Mouse (Mus musculus) cerebellum, postnatal 25 days (tissue): ENCODE measurements around the gene Tnn.
A peak's percentile ranks its signal among the peaks of the same experiment; 100 is the strongest.

Source experiments
- DNase-seq, 2 experiments: peaks; one replicate each; pipeline ENCODE4 v3.0.0; 2021; ENCODE audit warnings: mixed read lengths in 2 of 2

Gene Tnn

GRCm38 (mm10) chr1:160080800-160081436 lies 72.5 kb downstream of the Tnn start:
- peak; percentile 81 to 89 for DNase-seq

- no peak for DNase-seq
Observed at GRCm38 (mm10) chr1:160078882-160079661, 74.3 kb downstream of the Tnn start.

GRCm38 (mm10) chr1:160064547-160065144 lies 88.7 kb downstream of the Tnn start:
- no peak for DNase-seq

GRCm38 (mm10) chr1:160061725-160062366 lies 91.5 kb downstream of the Tnn start:
- peak in 1 of 2 experiments; percentile 42 for DNase-seq

GRCm38 (mm10) chr1:160061321-160061720 lies 92.1 kb downstream of the Tnn start:
- DNase-seq: no peak

GRCm38 (mm10) chr1:160060542-160060941 lies 92.8 kb downstream of the Tnn start:
- DNase-seq: no peak

- no peak for DNase-seq
Observed at GRCm38 (mm10) chr1:160059908-160060307, 93.5 kb downstream of the Tnn start.

GRCm38 (mm10) chr1:160057657-160058056 lies 95.7 kb downstream of the Tnn start:
- DNase-seq: no peak

- DNase-seq: no peak
Observed at GRCm38 (mm10) chr1:160054366-160055078, 98.9 kb downstream of the Tnn start.

GRCm38 (mm10) chr1:160053510-160054305 lies 99.7 kb downstream of the Tnn start:
- no peak for DNase-seq

- no peak for DNase-seq
Observed at GRCm38 (mm10) chr1:160052556-160053315, 100.6 kb downstream of the Tnn start.

- no peak for DNase-seq
Observed at GRCm38 (mm10) chr1:160050898-160051297, 102.5 kb downstream of the Tnn start.

GRCm38 (mm10) chr1:160049131-160049880 lies 104.1 kb downstream of the Tnn start:
- DNase-seq: no peak

- DNase-seq: no peak
Observed at GRCm38 (mm10) chr1:160047481-160047931, 105.9 kb downstream of the Tnn start.

- peak; percentile 61 to 68 for DNase-seq
Observed at GRCm38 (mm10) chr1:160046786-160047185, 106.6 kb downstream of the Tnn start.

GRCm38 (mm10) chr1:160045971-160046370 lies 107.4 kb downstream of the Tnn start:
- DNase-seq: no peak

- DNase-seq: no peak
Observed at GRCm38 (mm10) chr1:160045056-160045715, 108.2 kb downstream of the Tnn start.

- peak; percentile 33 to 54 for DNase-seq
Observed at GRCm38 (mm10) chr1:160044237-160045021, 109.0 kb downstream of the Tnn start, which contains the start of gene 4930523C07Rik. Gene 4930523C07Rik, plus strand, starts transcription at chr1:160044382.
